Mouse (Mus musculus): ENCODE results near the gene Sumf1. TPM values are rescaled to one million over a fixed set of nuclear protein-coding genes. Genes with fewer than 3 reads are reported as not detected.

Gene Sumf1
- polyA plus RNA-seq, 1 experiment from 2014 or later, result 28.6 TPM

DNA sequence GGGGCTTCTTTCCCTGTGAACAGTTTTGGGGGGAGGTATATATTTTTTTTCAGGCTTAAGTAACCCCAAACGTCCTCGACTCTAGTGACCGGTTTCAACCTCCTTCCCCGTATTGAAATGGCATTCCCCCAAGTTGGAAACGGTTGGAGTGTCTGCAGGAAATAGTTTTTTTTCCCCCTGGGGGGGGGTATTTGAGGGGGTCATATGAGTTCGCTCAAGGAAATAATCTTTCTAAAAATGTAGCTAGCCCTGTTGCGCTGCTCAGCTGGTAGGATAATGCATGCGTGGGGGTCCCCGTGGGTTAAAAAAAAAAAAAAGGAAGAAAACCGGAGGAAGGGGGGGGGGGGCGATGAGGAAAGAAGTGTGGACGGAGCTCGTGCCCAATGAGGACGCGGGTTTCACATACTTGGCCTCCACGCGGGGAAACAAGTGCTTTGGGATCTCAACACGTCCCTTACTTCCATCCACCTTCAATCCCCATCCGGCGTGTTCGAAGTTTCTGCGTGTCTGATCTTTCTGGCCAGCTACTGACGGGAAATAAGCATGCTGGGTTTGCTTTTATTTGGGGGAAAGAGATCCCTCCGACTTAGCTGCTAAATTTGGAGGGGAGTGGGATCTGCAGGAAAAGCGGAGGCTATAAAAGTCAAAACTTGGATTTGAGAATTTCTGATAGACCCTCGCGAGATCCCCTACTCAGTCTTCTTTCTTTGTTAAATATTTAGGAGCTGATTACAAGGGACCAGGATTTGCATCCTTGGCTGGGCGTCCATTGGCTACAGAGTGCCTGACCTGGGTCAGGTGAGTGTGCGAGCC, 28.3 kb upstream of the Sumf1 start:
- H3K27me3 ChIP-seq (replicated peaks; ENCODE audit: control insufficient read depth, insufficient read depth, low read length), result no peaks in the 10 kb centered on the region
- WGBS, result under 1% methylated on average over 28 of the region's 29 CpGs
- H3K36me3 ChIP-seq (ENCODE audit: control insufficient read depth, insufficient read depth, low read length), result no peaks in the 10 kb centered on the region
- H3K4me2 ChIP-seq (ENCODE audit: low read depth, low read length), result peak overlapping the region; percentile 80
- H3K9me3 ChIP-seq (ENCODE audit: control insufficient read depth, low read length), result no peaks in the 10 kb centered on the region
- H3K9ac ChIP-seq (ENCODE audit: low read depth, low read length), result peak overlapping the region; percentile 77
- DNase-seq (ENCODE audit: low spot score) (peak; percentile 57), ATAC-seq (ENCODE audit: low read depth) (no peak)
- peak overlapping the region; percentile 72; the same call in 1 of the 2 replicates for H3K27ac ChIP-seq (replicated peaks; ENCODE audit: low read depth, low read length)
- H3K4me3 ChIP-seq (ENCODE audit: low read depth, low read length), result peak overlapping the region; percentile 80
- peaks cover 24% of the 10 kb centered on the region for H3K4me1 ChIP-seq (ENCODE audit: control insufficient read depth, insufficient read depth, low read length)

DNA sequence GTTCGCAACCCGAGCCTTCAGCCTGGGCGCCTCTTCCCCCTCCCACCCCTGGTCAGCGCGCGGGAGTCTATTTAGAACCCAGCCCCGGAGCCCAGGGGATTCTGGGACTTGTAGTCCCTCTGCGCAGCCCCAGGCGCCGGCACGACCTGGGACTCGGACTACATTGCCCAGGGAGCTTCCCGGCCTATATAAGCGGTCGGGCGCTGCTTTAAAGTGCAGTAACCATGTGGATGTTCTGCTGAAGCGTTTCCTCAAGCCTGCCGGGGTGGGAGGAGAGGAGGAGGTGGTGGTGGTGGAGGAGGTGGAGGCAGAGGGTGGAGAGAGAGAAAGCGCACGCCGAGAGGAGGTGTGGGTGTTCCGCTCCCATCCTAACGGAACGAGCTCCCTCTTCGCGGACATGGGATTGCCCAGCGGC, 27.5 kb upstream of the Sumf1 start, which contains the start of gene Itpr1:
Itpr1 (plus strand) TSS at position 216 of the 415 bp plus-strand sequence.
- DNase-seq (ENCODE audit: low spot score) (peak; percentile 99), ATAC-seq (ENCODE audit: low read depth) (peak; percentile 100)
- Histone ChIP-seq H3K4me2 (ENCODE audit: low read depth, low read length) (peak within 1 kb of the TSS; percentile 80), H3K4me3 (ENCODE audit: low read depth, low read length) (peak within 1 kb of the TSS; percentile 80), H3K27me3 (replicated peaks; ENCODE audit: control insufficient read depth, insufficient read depth, low read length) (no peaks in the 10 kb centered on the region), H3K27ac (replicated peaks; ENCODE audit: low read depth, low read length) (peak within 1 kb of the TSS; percentile 76), H3K9me3 (ENCODE audit: control insufficient read depth, low read length) (no peaks in the 10 kb centered on the region), H3K36me3 (ENCODE audit: control insufficient read depth, insufficient read depth, low read length) (no peaks in the 10 kb centered on the region), H3K9ac (ENCODE audit: low read depth, low read length) (peak within 1 kb of the TSS; percentile 77), H3K4me1 (ENCODE audit: control insufficient read depth, insufficient read depth, low read length) (peaks cover 24% of the 10 kb centered on the region)
- 1% methylated on average over 14 of the region's 27 CpGs for WGBS

DNA sequence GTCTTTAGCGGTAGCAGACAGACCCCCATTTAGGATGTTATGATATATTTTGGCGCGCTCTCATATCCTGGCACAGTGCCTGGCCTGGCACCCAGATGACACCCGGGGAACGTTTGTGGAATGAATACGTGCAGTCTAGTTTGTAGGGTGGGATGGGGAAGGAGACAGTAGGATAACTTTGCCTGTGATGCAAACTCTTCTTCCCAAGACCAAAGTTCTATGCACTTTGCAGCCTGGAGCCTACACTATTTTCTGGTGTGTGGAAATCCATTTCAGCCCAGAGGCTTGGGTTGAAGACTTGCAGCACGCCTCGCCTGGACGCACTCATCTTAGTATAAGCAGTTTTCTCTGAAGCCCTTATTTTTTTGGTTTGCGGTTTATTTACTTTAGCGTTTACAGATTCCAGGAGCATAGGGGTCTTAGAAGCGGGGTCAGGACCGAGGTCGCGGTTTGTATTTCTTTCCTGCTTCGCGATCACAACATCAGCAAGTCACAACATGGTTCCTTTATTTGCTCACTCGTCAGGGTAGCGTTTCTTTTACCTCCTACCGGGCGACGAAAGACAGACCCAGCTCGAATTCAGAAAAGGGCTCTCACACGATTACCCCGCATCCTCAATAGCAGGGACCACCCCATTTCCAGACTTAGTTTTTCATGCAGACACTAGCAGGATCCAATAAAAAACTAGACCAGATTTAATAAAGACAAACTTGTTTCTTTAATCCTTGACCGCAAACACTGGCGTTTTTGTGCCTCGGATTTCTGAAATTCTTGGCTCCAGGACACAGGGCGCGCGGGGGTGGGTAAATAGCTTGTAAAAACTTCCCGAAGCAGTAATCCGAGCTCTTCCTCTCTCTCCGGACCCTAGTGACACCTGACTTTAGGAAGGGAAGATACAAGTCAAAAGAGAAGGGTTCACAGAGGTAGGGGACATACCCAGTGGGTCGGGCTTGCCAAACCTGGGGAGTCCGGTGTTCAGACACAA, 26.8 kb upstream of the Sumf1 start:
- H3K27me3 ChIP-seq (replicated peaks; ENCODE audit: control insufficient read depth, insufficient read depth, low read length), result no peaks in the 10 kb centered on the region
- no peaks in the 10 kb centered on the region for H3K36me3 ChIP-seq (ENCODE audit: control insufficient read depth, insufficient read depth, low read length)
- WGBS, result 4% methylated on average over 36 of the region's 36 CpGs
- peak; percentile 67 for DNase-seq (ENCODE audit: low spot score)
- ATAC-seq (ENCODE audit: low read depth), result peak; percentile 55
- peak overlapping the region; percentile 76 for H3K27ac ChIP-seq (replicated peaks; ENCODE audit: low read depth, low read length)
- H3K9ac ChIP-seq (ENCODE audit: low read depth, low read length), result peak overlapping the region; percentile 77
- peak overlapping the region; percentile 80 for H3K4me3 ChIP-seq (ENCODE audit: low read depth, low read length)
- H3K4me1 ChIP-seq (ENCODE audit: control insufficient read depth, insufficient read depth, low read length), result peaks cover 24% of the 10 kb centered on the region
- H3K4me2 ChIP-seq (ENCODE audit: low read depth, low read length), result peak overlapping the region; percentile 80
- no peaks in the 10 kb centered on the region for H3K9me3 ChIP-seq (ENCODE audit: control insufficient read depth, low read length)

DNA sequence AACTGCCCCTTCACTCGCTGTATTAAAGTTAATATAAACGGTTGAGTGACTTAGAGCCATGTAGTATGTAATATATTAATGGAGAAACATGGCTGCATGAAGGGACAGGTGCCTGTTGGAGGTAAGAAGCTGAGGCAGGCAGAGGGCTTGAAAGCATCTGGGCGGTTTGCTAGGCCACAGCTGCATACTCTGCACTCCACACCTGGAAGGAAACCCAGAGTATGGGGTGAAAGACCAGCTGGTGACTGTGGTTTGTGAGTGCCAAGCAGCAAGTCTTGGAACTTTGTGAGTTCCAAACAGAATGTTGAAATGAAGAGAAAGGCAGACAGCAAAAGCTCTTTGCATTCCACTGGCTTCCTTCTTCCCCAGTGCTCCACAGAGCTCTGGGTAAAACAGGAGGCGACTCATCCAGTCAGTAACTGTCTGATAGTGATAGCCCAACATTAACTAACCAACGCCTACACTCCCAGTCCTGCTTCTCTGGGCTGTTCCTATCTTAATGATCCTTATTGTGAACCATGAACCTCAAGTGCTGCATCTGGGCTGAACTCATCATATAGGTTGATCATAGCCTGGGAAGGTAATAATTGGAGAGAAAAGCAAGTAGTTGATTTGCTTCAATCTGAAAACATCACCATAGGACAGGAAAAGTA, 21.7 kb upstream of the Sumf1 start:
- Histone ChIP-seq H3K36me3 (ENCODE audit: control insufficient read depth, insufficient read depth, low read length) (no peaks in the 10 kb centered on the region), H3K4me2 (ENCODE audit: low read depth, low read length) (no peak overlapping the region), H3K27me3 (replicated peaks; ENCODE audit: control insufficient read depth, insufficient read depth, low read length) (no peaks in the 10 kb centered on the region), H3K9ac (ENCODE audit: low read depth, low read length) (no peak overlapping the region), H3K27ac (replicated peaks; ENCODE audit: low read depth, low read length) (no peak overlapping the region), H3K4me3 (ENCODE audit: low read depth, low read length) (no peak overlapping the region), H3K9me3 (ENCODE audit: control insufficient read depth, low read length) (no peaks in the 10 kb centered on the region), H3K4me1 (ENCODE audit: control insufficient read depth, insufficient read depth, low read length) (0 out of 2 replicates have a peak, but pooled peaks cover 10% of the 10 kb centered on the region)
- ATAC-seq (ENCODE audit: low read depth), result no peak
- WGBS, result 86% methylated on average over 5 of the region's 5 CpGs
- no peak for DNase-seq (ENCODE audit: low spot score)

DNA sequence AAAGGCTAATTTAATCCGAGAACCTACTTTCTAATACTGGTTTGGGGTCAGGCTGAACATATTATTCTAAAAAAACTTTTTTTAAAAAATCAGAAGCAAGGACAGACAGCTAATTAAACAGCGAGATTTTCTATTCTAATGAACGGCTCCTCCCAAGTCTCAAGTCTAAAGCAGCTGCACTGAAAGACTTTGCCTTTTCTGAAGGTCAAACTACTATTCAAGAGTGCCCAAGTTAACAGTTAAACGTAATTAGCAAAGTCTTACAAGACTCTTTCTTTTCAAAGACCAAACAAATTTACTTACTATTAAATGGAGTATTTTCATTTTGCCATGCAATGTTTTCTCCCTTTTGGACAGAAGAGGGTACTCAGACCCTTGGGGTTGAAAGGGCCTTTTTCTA, 20.8 kb upstream of the Sumf1 start:
- H3K9ac ChIP-seq (ENCODE audit: low read depth, low read length), result no peak overlapping the region
- H3K27ac ChIP-seq (replicated peaks; ENCODE audit: low read depth, low read length), result no peak overlapping the region
- H3K4me1 ChIP-seq (ENCODE audit: control insufficient read depth, insufficient read depth, low read length), result 0 out of 2 replicates have a peak, but pooled peaks cover 1% of the 10 kb centered on the region
- ATAC-seq (ENCODE audit: low read depth) (no peak), DNase-seq (ENCODE audit: low spot score) (no peak)
- no peak overlapping the region for H3K4me2 ChIP-seq (ENCODE audit: low read depth, low read length)
- no peaks in the 10 kb centered on the region for H3K9me3 ChIP-seq (ENCODE audit: control insufficient read depth, low read length)
- 76% methylated on average over 4 of the region's 4 CpGs for WGBS
- no peaks in the 10 kb centered on the region for H3K36me3 ChIP-seq (ENCODE audit: control insufficient read depth, insufficient read depth, low read length)
- no peak overlapping the region for H3K4me3 ChIP-seq (ENCODE audit: low read depth, low read length)
- no peaks in the 10 kb centered on the region for H3K27me3 ChIP-seq (replicated peaks; ENCODE audit: control insufficient read depth, insufficient read depth, low read length)

DNA sequence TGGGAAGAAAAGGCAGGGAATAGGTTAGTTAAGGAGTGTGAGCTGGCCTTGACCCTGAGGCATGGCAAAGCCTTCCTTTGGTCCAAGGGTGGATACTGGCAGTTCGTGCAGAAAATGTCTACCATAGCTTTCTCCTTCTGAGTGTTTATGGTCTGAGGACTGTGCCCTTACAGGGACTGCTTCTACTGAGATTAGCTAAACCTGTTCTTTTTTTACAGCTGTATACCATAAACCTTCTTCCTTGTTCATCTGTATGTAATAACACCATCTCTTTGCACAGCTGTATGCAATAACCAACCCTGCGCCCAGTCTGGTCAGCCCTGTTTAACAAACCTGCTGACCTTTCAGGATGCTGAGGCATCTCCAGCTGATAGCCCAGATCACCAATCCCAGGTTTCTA, 18.9 kb upstream of the Sumf1 start:
- Histone ChIP-seq H3K27me3 (replicated peaks; ENCODE audit: control insufficient read depth, insufficient read depth, low read length) (no peaks in the 10 kb centered on the region), H3K4me1 (ENCODE audit: control insufficient read depth, insufficient read depth, low read length) (no peaks in the 10 kb centered on the region), H3K27ac (replicated peaks; ENCODE audit: low read depth, low read length) (no peak overlapping the region), H3K4me3 (ENCODE audit: low read depth, low read length) (no peak overlapping the region), H3K36me3 (ENCODE audit: control insufficient read depth, insufficient read depth, low read length) (no peaks in the 10 kb centered on the region), H3K9me3 (ENCODE audit: control insufficient read depth, low read length) (no peaks in the 10 kb centered on the region), H3K9ac (ENCODE audit: low read depth, low read length) (no peak overlapping the region), H3K4me2 (ENCODE audit: low read depth, low read length) (no peak overlapping the region)
- 70% methylated on average over 2 of the region's 2 CpGs for WGBS
- DNase-seq (ENCODE audit: low spot score) (no peak), ATAC-seq (ENCODE audit: low read depth) (no peak)

DNA sequence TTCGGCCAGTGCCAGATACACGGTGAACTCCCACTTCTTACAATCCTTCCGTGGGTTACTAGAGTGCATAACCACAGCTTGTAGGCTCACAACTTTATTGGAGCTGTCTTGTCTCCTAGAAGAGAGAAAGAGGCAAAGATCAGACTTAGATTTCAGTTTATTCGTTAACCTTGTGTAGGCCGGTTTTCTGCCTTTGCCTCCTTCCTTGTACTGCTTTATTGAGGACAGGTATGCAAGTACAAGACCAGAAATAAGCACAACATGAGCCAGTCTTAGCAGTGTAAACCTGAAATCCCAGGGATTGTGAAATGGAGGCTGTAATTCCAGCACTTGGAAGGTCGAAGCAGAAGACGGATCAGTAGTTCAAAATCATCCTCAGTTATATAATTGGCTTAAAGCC, 12.9 kb upstream of the Sumf1 start:
- no peaks in the 10 kb centered on the region; the same call in 1 of the 2 replicates for H3K27me3 ChIP-seq (replicated peaks; ENCODE audit: control insufficient read depth, insufficient read depth, low read length)
- no peaks in the 10 kb centered on the region for H3K4me1 ChIP-seq (ENCODE audit: control insufficient read depth, insufficient read depth, low read length)
- H3K9me3 ChIP-seq (ENCODE audit: control insufficient read depth, low read length), result no peaks in the 10 kb centered on the region
- H3K4me2 ChIP-seq (ENCODE audit: low read depth, low read length), result no peak overlapping the region
- DNase-seq (ENCODE audit: low spot score), result no peak
- no peak overlapping the region for H3K4me3 ChIP-seq (ENCODE audit: low read depth, low read length)
- H3K36me3 ChIP-seq (ENCODE audit: control insufficient read depth, insufficient read depth, low read length), result no peaks in the 10 kb centered on the region
- H3K27ac ChIP-seq (replicated peaks; ENCODE audit: low read depth, low read length), result no peak overlapping the region
- no peak overlapping the region for H3K9ac ChIP-seq (ENCODE audit: low read depth, low read length)
- ATAC-seq (ENCODE audit: low read depth), result no peak
- 84% methylated on average over 7 of the region's 7 CpGs for WGBS

DNA sequence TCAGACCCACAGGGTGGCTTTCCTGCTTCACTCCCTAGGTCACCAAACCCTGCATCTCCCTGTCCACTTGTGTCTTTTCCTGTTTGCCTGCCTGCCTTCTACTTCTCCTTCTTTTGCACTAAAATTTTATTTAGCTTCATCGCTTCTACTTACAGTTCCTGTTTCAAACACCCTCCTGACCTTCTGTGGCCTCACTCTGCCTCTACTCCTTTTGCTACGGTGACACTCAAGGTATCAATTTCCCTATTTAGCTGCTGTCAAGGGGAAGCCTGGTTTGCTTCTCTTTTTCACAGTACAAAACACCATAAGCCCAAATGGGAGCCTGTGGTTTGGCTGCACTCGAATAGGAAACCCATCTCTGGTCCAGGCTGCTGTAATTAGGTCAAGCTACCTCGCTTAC, 11.7 kb upstream of the Sumf1 start:
- H3K4me2 ChIP-seq (ENCODE audit: low read depth, low read length), result no peak overlapping the region
- no peak for DNase-seq (ENCODE audit: low spot score)
- H3K27ac ChIP-seq (replicated peaks; ENCODE audit: low read depth, low read length), result no peak overlapping the region
- no peaks in the 10 kb centered on the region; the same call in 1 of the 2 replicates for H3K27me3 ChIP-seq (replicated peaks; ENCODE audit: control insufficient read depth, insufficient read depth, low read length)
- H3K4me3 ChIP-seq (ENCODE audit: low read depth, low read length), result no peak overlapping the region
- H3K36me3 ChIP-seq (ENCODE audit: control insufficient read depth, insufficient read depth, low read length), result no peaks in the 10 kb centered on the region
- no peak for ATAC-seq (ENCODE audit: low read depth)
- no peak overlapping the region for H3K9ac ChIP-seq (ENCODE audit: low read depth, low read length)
- WGBS, result 56% methylated on average over 4 of the region's 4 CpGs
- H3K4me1 ChIP-seq (ENCODE audit: control insufficient read depth, insufficient read depth, low read length), result no peaks in the 10 kb centered on the region
- no peaks in the 10 kb centered on the region for H3K9me3 ChIP-seq (ENCODE audit: control insufficient read depth, low read length)

All from embryonic facial prominence, embryonic 14.5 days (tissue).